Mouse (Mus musculus): Measurements from ENCODE around the gene Ring1.

DNA sequence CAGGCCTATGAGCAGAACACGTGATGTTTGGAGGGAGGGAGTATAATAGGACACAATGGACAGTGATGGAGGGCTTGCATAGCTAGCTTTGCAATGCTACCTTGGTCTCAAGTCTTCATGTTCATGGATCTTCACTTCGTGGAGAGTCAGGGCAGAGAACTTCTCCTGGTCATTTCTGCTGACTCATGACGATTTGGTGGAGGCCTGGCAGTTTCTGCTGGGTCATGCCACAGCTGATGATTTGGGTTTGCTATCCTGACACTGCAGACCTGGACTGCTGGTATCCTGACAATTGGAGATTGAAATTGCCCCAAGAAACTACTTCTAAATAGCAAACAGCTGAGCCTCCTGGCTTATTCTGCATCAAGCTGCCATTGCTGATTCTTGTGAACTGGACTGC lies 50.9 kb downstream of the Ring1 start:
- 0 out of 2 replicates have a peak, but pooled peaks have one; percentile 35 for TF ChIP-seq EP300 (IDR thresholded peaks at IDR 0.05; ENCODE audit: low read depth)
- TF ChIP-seq CTCF (IDR thresholded peaks at IDR 0.05; ENCODE audit: low read depth), result no peak

All from liver, embryonic 14.5 days (tissue).